Mouse (Mus musculus): ENCODE measurements at regions not wholly inside any gene's neighbourhood (a gene's known extent, or its start where the extent isn't known, plus 50 kb on each side); places are given as distances from the start of the nearest gene placed in this dataset.

DNA sequence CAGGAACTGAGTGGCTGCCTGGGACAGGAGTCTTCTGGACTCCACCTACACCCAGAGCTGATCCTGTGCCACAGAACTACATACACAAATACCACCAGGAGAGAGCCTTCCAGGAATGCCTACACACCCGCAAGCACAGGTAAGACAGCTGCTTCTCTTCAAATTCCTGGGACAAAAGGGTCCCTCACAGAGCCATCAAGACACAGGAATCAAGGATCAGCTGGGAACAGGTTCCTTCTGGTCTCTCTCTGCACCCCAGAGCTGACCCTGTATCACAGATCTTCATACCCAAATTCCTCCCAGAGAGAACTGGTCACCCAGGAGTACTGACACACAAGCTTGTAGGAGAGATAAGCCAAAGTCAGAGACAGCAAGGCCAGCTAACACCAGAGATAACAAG is 125.5 kb upstream of the Ptprk start:
- no peak for TF ChIP-seq EP300 (IDR thresholded peaks at IDR 0.05; ENCODE audit: low read depth)
- no peak for TF ChIP-seq CTCF (IDR thresholded peaks at IDR 0.05; ENCODE audit: low read depth)
